Mouse (Mus musculus) forebrain, embryonic 14.5 days (tissue): Measurements from ENCODE around the gene Mettl7a2. TPM values are rescaled to one million over a fixed set of nuclear protein-coding genes. Genes with fewer than 3 reads are reported as not detected.
"Not testable (repeated sequence)": the region's sequence is repeated elsewhere in the genome, so short reads cannot be mapped to it uniquely, and the experiment has no call there.

Experiments
- ATAC-seq: fragments of 200-750 bp; cut with Nextera tagmentation; 2 replicates; pipeline ENCODE4 v1.8.0; 2017; ENCODE audit warnings: mild to moderate bottlenecking, moderate library complexity
- DNase-seq: peaks from one replicate; pipeline ENCODE4 v3.0.0-alpha.2; 2015; ENCODE audit warnings: low spot score
- H3K27ac ChIP-seq: fragments of 300-500 bp; sonication (generic); 2 replicates; pipeline ENCODE4 v1.5.1; 2014; ENCODE audit warnings: low read depth, mild to moderate bottlenecking, control low read depth, low read length, moderate library complexity
- H3K27me3 ChIP-seq: fragments of 300-500 bp; sonication (generic); replicated peaks from 2 replicates; pipeline ENCODE4 v1.6.1; 2014; ENCODE audit warnings: low read length, control low read depth, mixed read lengths; ENCODE audit not compliant: control insufficient read depth, insufficient read depth
- H3K36me3 ChIP-seq: fragments of 300-500 bp; sonication (generic); 2 replicates; pipeline ENCODE4 v1.6.1; 2014; ENCODE audit warnings: low read length, control low read depth; ENCODE audit not compliant: control insufficient read depth, insufficient read depth
- H3K4me1 ChIP-seq: fragments of 300-500 bp; sonication (generic); 2 replicates; pipeline ENCODE4 v1.6.1; 2014; ENCODE audit warnings: antibody characterized with exemption, low read length, control low read depth; ENCODE audit not compliant: control insufficient read depth, insufficient read depth
- H3K4me2 ChIP-seq: fragments of 300-500 bp; sonication (generic); 2 replicates; pipeline ENCODE4 v1.6.1; 2014; ENCODE audit warnings: mild to moderate bottlenecking, control low read depth, low read length
- H3K4me3 ChIP-seq: fragments of 300-500 bp; sonication (generic); 2 replicates; pipeline ENCODE4 v1.5.1; 2014; ENCODE audit warnings: low read depth, low read length, control low read depth
- H3K9ac ChIP-seq: fragments of 300-500 bp; sonication (generic); 2 replicates; pipeline ENCODE4 v1.6.1; 2014; ENCODE audit warnings: mild to moderate bottlenecking, low read length, control low read depth, moderate library complexity
- H3K9me3 ChIP-seq: fragments of 300-500 bp; sonication (generic); replicated peaks from 2 replicates; pipeline ENCODE4 v1.6.1; 2016; ENCODE audit warnings: low read length, control low read depth, mixed read lengths; ENCODE audit not compliant: control insufficient read depth
- WGBS: fragments of 180-500 bp; shearing (Covaris S2); extraction: QIAGEN DNeasy Blood & Tissue Kit; methylation state at CpG from one replicate; pipeline ENCODE4 v1.1.7; 2014; 5-methylcytosine and 5-hydroxymethylcytosine counted together
- polyA plus RNA-seq: library from polyadenylated mRNA; unstranded; fragments of >200 nt; fragmentation: Nextera tagmentation; extraction: Ambion mirVana; gene quantifications from 2 replicates; pipeline ENCODE4 v1.2.1, GENCODE M21; 2014

Mettl7a2 gene
- polyA plus RNA-seq, 1 experiment from 2014 or later: not detected

GRCm38 (mm10) chr15:100332077-100332961 lies 20.7 kb upstream of the Mettl7a2 start:
- not testable (repeated sequence) for H3K9me3 ChIP-seq, H3K36me3 ChIP-seq, DNase-seq, H3K4me3 ChIP-seq, H3K9ac ChIP-seq, H3K4me1 ChIP-seq, H3K27ac ChIP-seq, H3K4me2 ChIP-seq, H3K27me3 ChIP-seq
- WGBS: 25% methylated on average over 2 of the region's 10 CpGs
- ATAC-seq: peak; percentile 58; the same call in 1 of the 2 replicates

GRCm38 (mm10) chr15:100334629-100335028 lies 18.4 kb upstream of the Mettl7a2 start, which contains the start of gene Mettl7a3:
Mettl7a3 (plus strand) TSS chr15:100334929.
- no peak within 1 kb of the TSS for H3K9ac ChIP-seq
- no peak for DNase-seq
- no peak within 1 kb of the TSS for H3K4me2 ChIP-seq
- no peaks in the 10 kb centered on the region for H3K9me3 ChIP-seq
- H3K4me3 ChIP-seq: no peak within 1 kb of the TSS
- WGBS: 79% methylated on average over 10 of the region's 10 CpGs
- no peak for ATAC-seq
- H3K4me1 ChIP-seq: no peaks in the 10 kb centered on the region
- no peak within 1 kb of the TSS for H3K27ac ChIP-seq
- H3K36me3 ChIP-seq: no peaks in the 10 kb centered on the region
- H3K27me3 ChIP-seq: no peaks in the 10 kb centered on the region

DNA sequence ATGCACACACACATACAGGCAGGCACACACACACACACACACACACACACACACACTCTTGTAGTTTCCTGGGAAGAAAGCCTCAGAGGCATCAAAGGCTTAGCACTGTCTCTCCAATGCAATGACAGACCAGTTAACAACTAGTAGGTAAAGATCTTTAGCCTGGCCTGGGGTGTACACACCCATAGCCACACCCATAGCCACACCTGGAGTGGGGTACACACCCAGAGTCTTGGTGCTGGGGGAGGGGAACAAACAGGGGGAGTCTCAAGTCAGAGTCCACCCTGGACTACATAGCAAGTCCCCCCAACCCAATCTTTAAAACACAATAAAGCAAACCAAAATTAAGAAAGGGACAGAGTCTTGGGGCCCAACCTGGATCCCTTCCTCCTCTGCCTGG lies 15.7 kb upstream of the Mettl7a2 start:
- H3K4me3 ChIP-seq, H3K27ac ChIP-seq, H3K9ac ChIP-seq: not testable (repeated sequence)

DNA sequence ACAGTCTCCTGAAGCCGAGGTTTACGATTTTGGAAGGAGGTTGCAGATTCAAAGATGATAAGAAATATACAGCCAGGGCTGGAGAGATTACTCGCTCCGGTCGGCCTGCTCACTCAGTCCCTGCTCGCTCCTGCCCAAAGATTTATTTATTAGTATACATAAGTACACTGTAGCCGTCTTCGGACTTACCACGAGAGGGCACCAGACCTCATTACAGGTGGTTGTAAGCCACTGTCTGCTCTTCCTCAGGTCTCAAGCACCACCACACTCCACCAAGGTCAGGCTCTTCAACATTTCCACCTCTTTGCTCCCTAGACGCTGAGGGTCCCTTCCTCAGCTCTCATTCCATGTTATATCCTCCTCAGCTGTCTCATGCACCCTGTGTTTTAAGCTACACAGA lies 15.2 kb upstream of the Mettl7a2 start:
- not testable (repeated sequence) for H3K4me1 ChIP-seq, ATAC-seq, H3K9me3 ChIP-seq, H3K36me3 ChIP-seq, H3K4me3 ChIP-seq, H3K4me2 ChIP-seq, H3K9ac ChIP-seq, H3K27me3 ChIP-seq, H3K27ac ChIP-seq
- DNase-seq: peak; percentile 45
- 32% methylated on average over 7 of the region's 10 CpGs for WGBS

More for the DNA sequence above, 15.7 kb upstream of the Mettl7a2 start:
- H3K4me1 ChIP-seq, H3K27me3 ChIP-seq, ATAC-seq, H3K9me3 ChIP-seq, DNase-seq, H3K36me3 ChIP-seq, H3K4me2 ChIP-seq: not testable (repeated sequence)

DNA sequence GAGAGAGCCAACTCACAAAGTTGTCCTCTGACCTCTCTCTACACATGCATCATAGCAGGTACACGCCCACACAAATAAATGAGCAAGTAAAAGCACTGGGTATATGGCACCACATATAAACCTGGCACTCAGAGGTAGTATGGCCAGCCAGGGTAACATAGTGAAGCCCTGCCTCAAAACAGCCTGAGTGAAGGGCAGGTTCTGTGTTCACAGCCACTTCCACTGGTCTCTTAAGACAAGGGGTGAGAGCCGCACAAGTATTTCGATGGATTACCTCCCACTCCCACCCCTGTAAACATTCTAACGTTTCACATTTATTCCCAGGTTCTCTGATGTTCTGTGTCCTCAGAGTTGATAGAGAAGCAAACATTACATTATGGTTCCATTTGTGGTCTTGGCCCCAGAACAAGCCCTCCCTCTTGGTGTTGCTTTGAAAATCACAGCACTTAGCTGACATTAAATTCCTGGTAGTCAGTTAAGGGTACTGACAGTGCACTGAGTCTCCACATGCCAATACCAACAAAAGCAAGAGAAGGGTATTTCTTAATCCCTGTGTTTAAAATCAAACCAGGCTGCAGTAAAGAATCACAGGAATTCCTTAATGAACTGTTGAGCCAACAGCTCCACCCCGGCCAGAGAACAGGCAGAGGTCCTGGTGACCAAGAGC lies 11.6 kb upstream of the Mettl7a2 start:
- not testable (repeated sequence) for H3K4me1 ChIP-seq, H3K9me3 ChIP-seq, H3K27ac ChIP-seq, H3K4me3 ChIP-seq, ATAC-seq, H3K36me3 ChIP-seq, DNase-seq, H3K4me2 ChIP-seq, H3K9ac ChIP-seq, H3K27me3 ChIP-seq
- WGBS: 68% methylated on average over 4 of the region's 5 CpGs

DNA sequence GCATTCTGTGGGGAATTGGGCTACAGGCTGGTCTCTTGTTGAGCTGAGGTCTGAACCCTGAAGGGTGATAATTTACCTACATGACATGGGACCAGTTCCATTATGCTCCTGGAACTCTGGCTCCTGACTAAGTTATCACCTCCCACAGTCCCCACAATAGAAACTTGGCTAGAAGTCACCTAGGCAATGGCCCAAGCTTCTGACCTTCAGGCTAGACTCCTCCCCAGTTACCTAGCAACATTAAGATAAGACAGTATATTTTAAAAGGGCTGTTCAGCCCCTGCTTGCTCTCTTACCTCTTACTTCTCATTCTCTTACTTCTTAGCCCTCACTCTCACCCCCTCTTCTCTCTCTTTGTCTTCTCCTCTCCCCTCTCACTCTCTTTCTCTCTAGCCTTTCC lies 7.5 kb upstream of the Mettl7a2 start:
- H3K9me3 ChIP-seq: no peaks in the 10 kb centered on the region

DNA sequence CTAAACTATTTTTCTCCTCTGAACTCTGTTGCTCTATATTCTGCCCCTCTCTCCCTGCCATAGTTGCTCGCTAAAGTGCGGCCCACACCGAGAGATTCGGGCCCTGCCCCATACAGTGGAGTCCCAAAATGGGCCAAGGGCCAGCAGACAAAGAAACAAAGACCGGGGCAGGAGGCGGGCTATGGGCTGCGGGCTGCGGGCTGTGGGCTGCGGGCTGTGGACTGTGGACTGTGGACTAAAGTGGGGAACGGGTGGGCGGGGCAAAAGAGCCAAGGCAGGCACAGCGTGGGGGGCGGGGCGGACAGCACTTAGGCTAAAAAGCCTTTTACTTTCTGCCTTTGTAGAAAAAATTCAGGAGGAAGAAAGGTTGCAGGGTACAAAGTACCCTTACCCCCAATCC lies 6.2 kb upstream of the Mettl7a2 start:
- H3K4me2 ChIP-seq: no peak overlapping the region
- H3K9me3 ChIP-seq: no peaks in the 10 kb centered on the region
- DNase-seq (peak; percentile 3), ATAC-seq (no peak)
- H3K4me1 ChIP-seq: no peaks in the 10 kb centered on the region
- H3K27ac ChIP-seq: no peak overlapping the region
- WGBS: 44% methylated on average over 14 of the region's 14 CpGs
- H3K36me3 ChIP-seq: no peaks in the 10 kb centered on the region
- H3K4me3 ChIP-seq: no peak overlapping the region
- no peak overlapping the region for H3K9ac ChIP-seq
- no peaks in the 10 kb centered on the region for H3K27me3 ChIP-seq

More for the DNA sequence above, 7.5 kb upstream of the Mettl7a2 start:
- no peaks in the 10 kb centered on the region for H3K4me1 ChIP-seq
- H3K27me3 ChIP-seq: no peaks in the 10 kb centered on the region
- H3K9ac ChIP-seq: no peak overlapping the region
- H3K27ac ChIP-seq: no peak overlapping the region
- ATAC-seq (no peak), DNase-seq (no peak)
- H3K4me2 ChIP-seq: no peak overlapping the region
- no peak overlapping the region for H3K4me3 ChIP-seq
- H3K36me3 ChIP-seq: no peaks in the 10 kb centered on the region

- H3K9ac ChIP-seq: no peak overlapping the region
- H3K36me3 ChIP-seq: no peaks in the 10 kb centered on the region
- H3K4me3 ChIP-seq: no peak overlapping the region
- H3K4me2 ChIP-seq: no peak overlapping the region
- H3K27me3 ChIP-seq: no peaks in the 10 kb centered on the region
- no peak overlapping the region for H3K27ac ChIP-seq
- ATAC-seq: no peak
- 66% methylated on average over 2 of the region's 2 CpGs for WGBS
- no peaks in the 10 kb centered on the region for H3K9me3 ChIP-seq
- H3K4me1 ChIP-seq: no peaks in the 10 kb centered on the region
- no peak for DNase-seq
These were observed 3.5 kb upstream of the Mettl7a2 start for GRCm38 (mm10) chr15:100349496-100349895.

DNA sequence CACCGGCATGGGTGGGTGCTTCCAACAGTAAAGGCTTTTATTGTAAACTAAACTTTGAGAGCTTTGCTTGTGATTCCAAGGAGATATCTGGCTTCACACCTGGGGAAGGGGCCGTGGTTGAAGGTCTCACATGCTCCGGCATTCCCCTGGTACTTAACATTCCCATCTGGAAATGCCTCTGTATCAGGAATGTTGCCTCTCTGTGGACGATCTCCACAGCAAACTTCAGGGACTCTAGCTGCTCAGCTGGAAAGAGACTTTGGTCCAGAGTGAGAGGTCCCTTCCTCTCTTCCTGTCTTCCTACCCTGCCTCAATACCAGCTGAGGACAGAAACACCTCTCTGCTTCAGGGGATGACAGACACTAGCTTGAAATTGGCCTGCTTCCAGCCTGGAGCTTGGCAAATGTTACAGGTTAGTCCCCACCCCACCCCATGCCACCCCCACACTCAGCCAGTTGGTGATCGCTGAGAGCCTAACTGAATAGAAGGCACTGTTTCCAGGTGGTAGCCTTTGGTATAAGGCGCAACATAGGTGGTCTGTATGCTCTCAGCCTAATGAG lies 1.4 kb upstream of the Mettl7a2 start:
- no peak overlapping the region for H3K9ac ChIP-seq
- H3K36me3 ChIP-seq: no peaks in the 10 kb centered on the region
- no peak overlapping the region for H3K27ac ChIP-seq
- no peak for DNase-seq
- no peaks in the 10 kb centered on the region for H3K9me3 ChIP-seq
- H3K4me2 ChIP-seq: no peak overlapping the region
- 75% methylated on average over 6 of the region's 6 CpGs for WGBS
- no peaks in the 10 kb centered on the region for H3K27me3 ChIP-seq
- no peak overlapping the region for H3K4me3 ChIP-seq
- no peaks in the 10 kb centered on the region for H3K4me1 ChIP-seq
- ATAC-seq: no peak
